In genomic region chr16:31167017-31167887, GRCm38 (mm10) we compare ENCODE assay signal across 19 mouse cellular contexts. TPM values are rescaled to one million over a fixed set of nuclear protein-coding genes. Genes with fewer than 3 reads are reported as not detected.
DNase-seq lines count a peak whose midpoint lies in the region; ATAC-seq lines count a peak whose summit lies in the region.
"Had no signal": no experiment of that assay in that cellular context is flagged by ENCODE, and none has a peak within 500 bp of the region (broad histone marks: within the 10 kb centered on the region; RNA-seq: fewer than 3 reads in every experiment).

No protein-coding gene starts in this region.

- H3K36me3 ChIP-seq in forebrain, embryonic 10.5 days (replicated peaks): peaks cover 3% of the 10 kb centered on the region; the same call in 1 of the 2 replicates
- H3K36me3 ChIP-seq in forebrain, embryonic 13.5 days (ENCODE audit: poor library complexity, severe bottlenecking): 0 out of 2 replicates have a peak, but pooled peaks cover 4% of the 10 kb centered on the region
- H3K36me3 ChIP-seq in midbrain, embryonic 13.5 days: no peaks in the 10 kb centered on the region
- H3K36me3 ChIP-seq in midbrain, embryonic 10.5 days: peaks cover 5% of the 10 kb centered on the region
- H3K36me3 ChIP-seq in midbrain, embryonic 14.5 days (ENCODE audit: control insufficient read depth, insufficient read depth, low read length): no peaks in the 10 kb centered on the region
- no peaks in the 10 kb centered on the region for H3K36me3 ChIP-seq in stomach, embryonic 16.5 days (ENCODE audit: control insufficient read depth, insufficient read depth, low read length)
- H3K36me3 ChIP-seq: heart, embryonic 13.5 days had no signal

- H3K4me2 ChIP-seq in forebrain, embryonic 13.5 days: no peak overlapping the region
- H3K4me2 ChIP-seq in midbrain, embryonic 13.5 days (replicated peaks): no peak overlapping the region
- no peak overlapping the region for H3K4me2 ChIP-seq in midbrain, embryonic 14.5 days (ENCODE audit: low read length)
- H3K4me2 ChIP-seq in stomach, embryonic 16.5 days (ENCODE audit: low read depth, low read length): no peak overlapping the region
- H3K4me2 ChIP-seq: heart, embryonic 13.5 days had no signal

- no peak for ATAC-seq in forebrain, embryonic 13.5 days
- peak; percentile 66; the same call in 1 of the 2 replicates for ATAC-seq in midbrain, embryonic 13.5 days
- ATAC-seq in midbrain, embryonic 14.5 days (ENCODE audit: low FRiP score, low TSS enrichment): no peak
- ATAC-seq in stomach, embryonic 16.5 days (ENCODE audit: insufficient read depth, low FRiP score): no peak
- ATAC-seq: inflammation-experienced regulatory T-cells, adult 6 months had no signal

- 56% methylated on average over 10 of the region's 10 CpGs for WGBS in forebrain, embryonic 10.5 days
- 25% methylated on average over 10 of the region's 10 CpGs for WGBS in forebrain, embryonic 13.5 days
- 26% methylated on average over 10 of the region's 10 CpGs for WGBS in midbrain, embryonic 13.5 days
- WGBS in midbrain, embryonic 10.5 days: 44% methylated on average over 10 of the region's 10 CpGs
- 18% methylated on average over 10 of the region's 10 CpGs for WGBS in midbrain, embryonic 14.5 days
- 55% methylated on average over 10 of the region's 10 CpGs for WGBS in stomach, embryonic 16.5 days

- no peak overlapping the region for H3K4me3 ChIP-seq in forebrain, embryonic 10.5 days
- H3K4me3 ChIP-seq in forebrain, embryonic 13.5 days: no peak overlapping the region
- H3K4me3 ChIP-seq in midbrain, embryonic 13.5 days (replicated peaks): no peak overlapping the region
- no peak overlapping the region for H3K4me3 ChIP-seq in midbrain, embryonic 10.5 days
- no peak overlapping the region for H3K4me3 ChIP-seq in midbrain, embryonic 14.5 days (replicated peaks; ENCODE audit: low read depth, low read length)
- H3K4me3 ChIP-seq in stomach, embryonic 16.5 days (replicated peaks; ENCODE audit: low read length): no peak overlapping the region
- H3K4me3 ChIP-seq: heart, embryonic 13.5 days; left cerebral cortex, adult 2 months; myocyte had no signal

- no peaks in the 10 kb centered on the region for H3K27me3 ChIP-seq in forebrain, embryonic 10.5 days (ENCODE audit: poor library complexity, severe bottlenecking)
- H3K27me3 ChIP-seq in forebrain, embryonic 13.5 days: no peaks in the 10 kb centered on the region
- no peaks in the 10 kb centered on the region for H3K27me3 ChIP-seq in midbrain, embryonic 13.5 days
- peaks cover 19% of the 10 kb centered on the region for H3K27me3 ChIP-seq in midbrain, embryonic 10.5 days (ENCODE audit: low read depth, poor library complexity, severe bottlenecking)
- H3K27me3 ChIP-seq in midbrain, embryonic 14.5 days (ENCODE audit: control insufficient read depth, insufficient read depth, low read length): no peaks in the 10 kb centered on the region
- no peaks in the 10 kb centered on the region for H3K27me3 ChIP-seq in stomach, embryonic 16.5 days (ENCODE audit: control insufficient read depth, insufficient read depth, low read length)
- H3K27me3 ChIP-seq: heart, embryonic 13.5 days had no signal

- H3K4me1 ChIP-seq in forebrain, embryonic 10.5 days: peaks cover 40% of the 10 kb centered on the region
- peaks cover 23% of the 10 kb centered on the region for H3K4me1 ChIP-seq in forebrain, embryonic 13.5 days
- H3K4me1 ChIP-seq in midbrain, embryonic 13.5 days (replicated peaks): peaks cover 25% of the 10 kb centered on the region
- H3K4me1 ChIP-seq in midbrain, embryonic 10.5 days: peaks cover 40% of the 10 kb centered on the region
- H3K4me1 ChIP-seq in midbrain, embryonic 14.5 days (ENCODE audit: control insufficient read depth, insufficient read depth, low read length): peaks cover 11% of the 10 kb centered on the region
- H3K4me1 ChIP-seq in stomach, embryonic 16.5 days (ENCODE audit: control insufficient read depth, insufficient read depth, low read length): peaks cover 28% of the 10 kb centered on the region

- no peak overlapping the region for H3K9ac ChIP-seq in forebrain, embryonic 13.5 days
- no peak overlapping the region for H3K9ac ChIP-seq in midbrain, embryonic 13.5 days (replicated peaks)
- H3K9ac ChIP-seq in midbrain, embryonic 14.5 days (replicated peaks; ENCODE audit: low read length): no peak overlapping the region
- H3K9ac ChIP-seq in stomach, embryonic 16.5 days (ENCODE audit: low read length): no peak overlapping the region

- 0 out of 2 replicates have a peak overlapping the region, but pooled peaks have one; percentile 35 for H3K27ac ChIP-seq in forebrain, embryonic 10.5 days
- H3K27ac ChIP-seq in forebrain, embryonic 13.5 days: no peak overlapping the region
- H3K27ac ChIP-seq in midbrain, embryonic 13.5 days: no peak overlapping the region
- H3K27ac ChIP-seq in midbrain, embryonic 10.5 days (replicated peaks): no peak overlapping the region
- no peak overlapping the region for H3K27ac ChIP-seq in midbrain, embryonic 14.5 days (replicated peaks; ENCODE audit: low read depth, low read length)
- H3K27ac ChIP-seq in stomach, embryonic 16.5 days (ENCODE audit: low read length): peak overlapping the region; percentile 51
- H3K27ac ChIP-seq: heart, embryonic 13.5 days; macrophage had no signal

- DNase-seq in forebrain, embryonic 10.5 days (ENCODE audit: extremely low spot score, low spot score): no peak
- no peak for DNase-seq in midbrain, embryonic 10.5 days (ENCODE audit: low spot score)
- peak; percentile 35 for DNase-seq in midbrain, embryonic 14.5 days
- no peak for DNase-seq in layer of hippocampus, adult 9-11 months
- no peak for DNase-seq in right cerebral cortex, postnatal 25 days
- DNase-seq: adrenal gland, adult 8-10 months; cerebellum, postnatal 14 days; gastrocnemius, postnatal 14 days; kidney, postnatal 4 days; lung, adult 2 months; spleen, adult 18-20 months had no signal

- H3K9me3 ChIP-seq in forebrain, embryonic 10.5 days: peaks cover 4% of the 10 kb centered on the region
- no peaks in the 10 kb centered on the region; the same call in 1 of the 2 replicates for H3K9me3 ChIP-seq in forebrain, embryonic 13.5 days (replicated peaks)
- peaks cover 2% of the 10 kb centered on the region; the same call in 1 of the 2 replicates for H3K9me3 ChIP-seq in midbrain, embryonic 13.5 days
- peaks cover 8% of the 10 kb centered on the region for H3K9me3 ChIP-seq in midbrain, embryonic 10.5 days (replicated peaks)
- no peaks in the 10 kb centered on the region for H3K9me3 ChIP-seq in midbrain, embryonic 14.5 days (ENCODE audit: control insufficient read depth, low read length)
- H3K9me3 ChIP-seq in stomach, embryonic 16.5 days (replicated peaks; ENCODE audit: control insufficient read depth, low read length): no peaks in the 10 kb centered on the region
- H3K9me3 ChIP-seq: heart, embryonic 13.5 days had no signal

RNA-seq across cellular contexts. Expression of gene Acap2, which starts 33.8 kb away (rescaled TPM):
- 18.4 and 19.7 TPM in 2 replicates for polyA plus RNA-seq in forebrain, embryonic 10.5 days (2016; fragmentation: Nextera tagmentation; extraction: Ambion mirVana)
- polyA plus RNA-seq in forebrain, embryonic 13.5 days (2015; fragmentation: Nextera tagmentation; extraction: Ambion mirVana): 13.9 and 14.9 TPM in 2 replicates
- polyA plus RNA-seq in midbrain, embryonic 13.5 days (2015; fragmentation: Nextera tagmentation; extraction: Ambion mirVana): 12.9 and 13.2 TPM in 2 replicates
- 16.9 and 19.2 TPM in 2 replicates for polyA plus RNA-seq in midbrain, embryonic 10.5 days (2016; fragmentation: Nextera tagmentation; extraction: Ambion mirVana)
- polyA plus RNA-seq in midbrain, embryonic 14.5 days (2014; fragmentation: Nextera tagmentation; extraction: Ambion mirVana): 13.9 and 18.6 TPM in 2 replicates
- 20.4 and 21.4 TPM in 2 replicates for polyA plus RNA-seq in stomach, embryonic 16.5 days (2015; fragmentation: Nextera tagmentation; extraction: Ambion mirVana)

Comparison
In these comparisons a context has a peak if more than half of its experiments do, and no peak if none do; other contexts are left out.
1. H3K27ac ChIP-seq: peak in forebrain, embryonic 10.5 days (single experiment) and stomach, embryonic 16.5 days (single experiment); none in forebrain, embryonic 13.5 days (single experiment), midbrain, embryonic 13.5 days (single experiment), midbrain, embryonic 10.5 days (single experiment) and midbrain, embryonic 14.5 days (single experiment).